Mouse (Mus musculus) forebrain, embryonic 13.5 days (tissue): ENCODE measurements at regions not wholly inside any gene's neighbourhood (a gene's known extent, or its start where the extent isn't known, plus 50 kb on each side); places are given as distances from the start of the nearest gene placed in this dataset.

ENCODE experiments used
- ATAC-seq: fragments of 200-750 bp; cut with Nextera tagmentation; 2 replicates; pipeline ENCODE4 v1.8.0; 2017
- H3K27ac ChIP-seq: fragments of 300-500 bp; sonication (generic); 2 replicates; pipeline ENCODE4 v1.5.1; 2015; ENCODE audit warnings: inconsistent platforms, mild to moderate bottlenecking, moderate library complexity
- H3K27me3 ChIP-seq: fragments of 300-500 bp; sonication (generic); 2 replicates; pipeline ENCODE4 v1.6.1; 2015; ENCODE audit warnings: mild to moderate bottlenecking, inconsistent platforms
- H3K36me3 ChIP-seq: fragments of 300-500 bp; sonication (generic); 2 replicates; pipeline ENCODE4 v1.6.1; 2015; ENCODE audit warnings: mild to moderate bottlenecking, inconsistent platforms; ENCODE audit not compliant: poor library complexity, severe bottlenecking
- H3K4me1 ChIP-seq: fragments of 300-500 bp; sonication (generic); 2 replicates; pipeline ENCODE4 v1.6.1; 2015; ENCODE audit warnings: inconsistent platforms
- H3K4me2 ChIP-seq: fragments of 300-500 bp; sonication (generic); 2 replicates; pipeline ENCODE4 v1.6.1; 2015; ENCODE audit warnings: inconsistent platforms, mild to moderate bottlenecking, moderate library complexity
- H3K4me3 ChIP-seq: fragments of 300-500 bp; sonication (generic); 2 replicates; pipeline ENCODE4 v1.5.1; 2015; ENCODE audit warnings: mild to moderate bottlenecking, inconsistent platforms
- H3K9ac ChIP-seq: fragments of 300-500 bp; sonication (generic); 2 replicates; pipeline ENCODE4 v1.6.1; 2015; ENCODE audit warnings: mild to moderate bottlenecking, inconsistent platforms
- H3K9me3 ChIP-seq: fragments of 300-500 bp; sonication (generic); replicated peaks from 2 replicates; pipeline ENCODE4 v1.6.1; 2016; ENCODE audit warnings: inconsistent platforms
- WGBS: fragments of 180-500 bp; shearing (Covaris S2); methylation state at CpG from one replicate; pipeline ENCODE4 v1.1.7; 2015; 5-methylcytosine and 5-hydroxymethylcytosine counted together

- ATAC-seq: no peak
- Histone ChIP-seq H3K27ac (no peak overlapping the region), H3K9ac (no peak overlapping the region), H3K9me3 (no peaks in the 10 kb centered on the region), H3K36me3 (no peaks in the 10 kb centered on the region), H3K4me2 (no peak overlapping the region), H3K27me3 (no peaks in the 10 kb centered on the region), H3K4me1 (no peaks in the 10 kb centered on the region), H3K4me3 (no peak overlapping the region)
- WGBS: 82% methylated on average over 2 of the region's 2 CpGs
These were observed 355.6 kb upstream of the Atp2b1 start for GRCm38 (mm10) chr10:98558560-98558959.

- H3K36me3 ChIP-seq: no peaks in the 10 kb centered on the region
- H3K4me3 ChIP-seq: no peak overlapping the region
- no peaks in the 10 kb centered on the region for H3K9me3 ChIP-seq
- WGBS: 82% methylated on average over 2 of the region's 2 CpGs
- H3K4me2 ChIP-seq: no peak overlapping the region
- ATAC-seq: no peak
- H3K27me3 ChIP-seq: no peaks in the 10 kb centered on the region
- H3K4me1 ChIP-seq: no peaks in the 10 kb centered on the region
- no peak overlapping the region for H3K27ac ChIP-seq
- no peak overlapping the region for H3K9ac ChIP-seq
These were observed 351.8 kb upstream of the Atp2b1 start for GRCm38 (mm10) chr10:98562297-98562912.

GRCm38 (mm10) chr10:98572782-98573536 is 341.2 kb upstream of the Atp2b1 start:
- no peak for ATAC-seq
- H3K27ac ChIP-seq: no peak overlapping the region
- WGBS: 78% methylated on average over 16 of the region's 16 CpGs

GRCm38 (mm10) chr10:98577040-98577439 is 337.2 kb upstream of the Atp2b1 start:
- H3K9me3 ChIP-seq: no peaks in the 10 kb centered on the region
- no peak overlapping the region for H3K4me3 ChIP-seq

More at GRCm38 (mm10) chr10:98572782-98573536, 341.2 kb upstream of the Atp2b1 start:
- Histone ChIP-seq H3K4me2 (no peak overlapping the region), H3K36me3 (no peaks in the 10 kb centered on the region), H3K4me1 (no peaks in the 10 kb centered on the region), H3K4me3 (no peak overlapping the region), H3K9ac (no peak overlapping the region), H3K27me3 (no peaks in the 10 kb centered on the region), H3K9me3 (no peaks in the 10 kb centered on the region)

GRCm38 (mm10) chr10:98584776-98585175 is 329.4 kb upstream of the Atp2b1 start:
- Histone ChIP-seq H3K9ac (no peak overlapping the region), H3K27me3 (no peaks in the 10 kb centered on the region), H3K4me2 (no peak overlapping the region), H3K4me1 (no peaks in the 10 kb centered on the region), H3K27ac (no peak overlapping the region), H3K36me3 (no peaks in the 10 kb centered on the region), H3K4me3 (no peak overlapping the region), H3K9me3 (no peaks in the 10 kb centered on the region)
- WGBS: 78% methylated on average over 1 of the region's 1 CpGs
- no peak for ATAC-seq

More at GRCm38 (mm10) chr10:98577040-98577439, 337.2 kb upstream of the Atp2b1 start:
- H3K27me3 ChIP-seq: no peaks in the 10 kb centered on the region
- no peak for ATAC-seq
- no peaks in the 10 kb centered on the region for H3K4me1 ChIP-seq
- H3K4me2 ChIP-seq: no peak overlapping the region
- no peak overlapping the region for H3K9ac ChIP-seq
- no peaks in the 10 kb centered on the region for H3K36me3 ChIP-seq
- no peak overlapping the region for H3K27ac ChIP-seq
- WGBS: 91% methylated on average over 6 of the region's 6 CpGs

GRCm38 (mm10) chr10:98589726-98590125 is 324.5 kb upstream of the Atp2b1 start:
- Histone ChIP-seq H3K4me1 (no peaks in the 10 kb centered on the region), H3K4me2 (no peak overlapping the region), H3K36me3 (no peaks in the 10 kb centered on the region), H3K9me3 (no peaks in the 10 kb centered on the region), H3K4me3 (no peak overlapping the region), H3K9ac (no peak overlapping the region), H3K27ac (no peak overlapping the region), H3K27me3 (no peaks in the 10 kb centered on the region)
- 89% methylated on average over 14 of the region's 14 CpGs for WGBS
- no peak for ATAC-seq

GRCm38 (mm10) chr10:98592154-98592553 is 322.1 kb upstream of the Atp2b1 start:
- H3K36me3 ChIP-seq: no peaks in the 10 kb centered on the region
- no peak overlapping the region for H3K27ac ChIP-seq
- WGBS: 76% methylated on average over 6 of the region's 6 CpGs
- H3K27me3 ChIP-seq: no peaks in the 10 kb centered on the region
- H3K4me3 ChIP-seq: no peak overlapping the region
- no peaks in the 10 kb centered on the region for H3K4me1 ChIP-seq
- no peak overlapping the region for H3K4me2 ChIP-seq
- no peak for ATAC-seq
- H3K9me3 ChIP-seq: no peaks in the 10 kb centered on the region
- H3K9ac ChIP-seq: no peak overlapping the region

- ATAC-seq: no peak
- no peak overlapping the region for H3K9ac ChIP-seq
- H3K36me3 ChIP-seq: no peaks in the 10 kb centered on the region
- no peak overlapping the region for H3K4me3 ChIP-seq
- H3K9me3 ChIP-seq: no peaks in the 10 kb centered on the region
- H3K27ac ChIP-seq: no peak overlapping the region
- WGBS: 90% methylated on average over 5 of the region's 5 CpGs
- no peaks in the 10 kb centered on the region for H3K27me3 ChIP-seq
- no peaks in the 10 kb centered on the region for H3K4me1 ChIP-seq
- H3K4me2 ChIP-seq: no peak overlapping the region
These were observed 320.3 kb upstream of the Atp2b1 start for GRCm38 (mm10) chr10:98593910-98594309.

GRCm38 (mm10) chr10:98608221-98608941 is 305.8 kb upstream of the Atp2b1 start:
- no peak for ATAC-seq
- Histone ChIP-seq H3K27me3 (no peaks in the 10 kb centered on the region), H3K36me3 (no peaks in the 10 kb centered on the region), H3K27ac (no peak overlapping the region), H3K4me3 (no peak overlapping the region), H3K4me1 (no peaks in the 10 kb centered on the region), H3K9me3 (no peaks in the 10 kb centered on the region), H3K4me2 (no peak overlapping the region), H3K9ac (no peak overlapping the region)
- whole genome bisulfite sequencing: 90% methylated on average over 18 of the region's 18 CpGs

- Histone ChIP-seq H3K4me1 (no peaks in the 10 kb centered on the region), H3K4me2 (no peak overlapping the region), H3K36me3 (no peaks in the 10 kb centered on the region), H3K4me3 (no peak overlapping the region), H3K27me3 (no peaks in the 10 kb centered on the region), H3K9me3 (no peaks in the 10 kb centered on the region), H3K9ac (no peak overlapping the region), H3K27ac (no peak overlapping the region)
- ATAC-seq: no peak
- WGBS: 58% methylated on average over 6 of the region's 6 CpGs
These were observed 303.5 kb upstream of the Atp2b1 start for GRCm38 (mm10) chr10:98610708-98611107.

GRCm38 (mm10) chr10:98611707-98612360 is 302.4 kb upstream of the Atp2b1 start:
- no peak for ATAC-seq
- Histone ChIP-seq H3K36me3 (no peaks in the 10 kb centered on the region), H3K9ac (no peak overlapping the region), H3K27me3 (no peaks in the 10 kb centered on the region), H3K4me3 (no peak overlapping the region), H3K4me1 (no peaks in the 10 kb centered on the region), H3K27ac (no peak overlapping the region), H3K9me3 (no peaks in the 10 kb centered on the region), H3K4me2 (no peak overlapping the region)
- WGBS: 95% methylated on average over 4 of the region's 4 CpGs
